Mouse (Mus musculus): Measurements from ENCODE around the gene Ptpn22.

- TF ChIP-seq CTCF (IDR thresholded peaks at IDR 0.05; ENCODE audit: borderline replicate concordance, insufficient read depth, low read length), result no peak
- no peak for TF ChIP-seq POLR2A (IDR thresholded peaks at IDR 0.05; ENCODE audit: low read depth, low read length)
These were observed 27.2 kb upstream of the Ptpn22 start, which contains the start of gene Bcl2l15 for GRCm38 (mm10) chr3:103832426-103832825.

Measured in embryonic fibroblast, embryonic 13.5 days (primary cell).